Mouse (Mus musculus): Measurements from ENCODE around the gene Gm20388. TPM values are rescaled to one million over a fixed set of nuclear protein-coding genes. Genes with fewer than 3 reads are reported as not detected.
A peak's percentile ranks its signal among the peaks of the same experiment; 100 is the strongest.

The Gm20388 gene
- total RNA-seq, 2 experiments from 2014 or later = 2.2 to 7.6 TPM

- H3K4me3 ChIP-seq = no peak overlapping the region
- peak; percentile 69 to 86 for DNase-seq (ENCODE audit: low spot score in 2 of 2)
- peak overlapping the region; percentile 92 for H3K27ac ChIP-seq
- TF ChIP-seq CTCF (conservative IDR thresholded peaks at IDR 0.05) = no peak
Measured at GRCm38 (mm10) chr8:124386225-124386899, 4475.7 kb downstream of the Gm20388 start.

GRCm38 (mm10) chr8:124389495-124389894 is 4478.9 kb downstream of the Gm20388 start:
- DNase-seq (ENCODE audit: low spot score in 2 of 2) = peak; percentile 78 to 85
- no peak for TF ChIP-seq CTCF (conservative IDR thresholded peaks at IDR 0.05)
- Histone ChIP-seq H3K4me3 (peak overlapping the region; percentile 31), H3K27ac (peak overlapping the region; percentile 92)

- no peak overlapping the region for H3K4me3 ChIP-seq
- DNase-seq (ENCODE audit: low spot score in 2 of 2) = no peak
- peak overlapping the region; percentile 92 for H3K27ac ChIP-seq
- TF ChIP-seq CTCF (conservative IDR thresholded peaks at IDR 0.05) = no peak
Measured at GRCm38 (mm10) chr8:124391191-124391590, 4480.6 kb downstream of the Gm20388 start.

GRCm38 (mm10) chr8:124392271-124393012 is 4481.8 kb downstream of the Gm20388 start:
- DNase-seq (ENCODE audit: low spot score in 2 of 2) = no peak
- no peak for TF ChIP-seq CTCF (conservative IDR thresholded peaks at IDR 0.05)
- Histone ChIP-seq H3K27ac (peak overlapping the region; percentile 92), H3K4me3 (no peak overlapping the region)

GRCm38 (mm10) chr8:124393013-124393412 is 4482.4 kb downstream of the Gm20388 start:
- no peak overlapping the region for H3K4me3 ChIP-seq
- no peak for DNase-seq (ENCODE audit: low spot score in 2 of 2)
- TF ChIP-seq CTCF (conservative IDR thresholded peaks at IDR 0.05) = no peak
- H3K27ac ChIP-seq = peak overlapping the region; percentile 92

DNA sequence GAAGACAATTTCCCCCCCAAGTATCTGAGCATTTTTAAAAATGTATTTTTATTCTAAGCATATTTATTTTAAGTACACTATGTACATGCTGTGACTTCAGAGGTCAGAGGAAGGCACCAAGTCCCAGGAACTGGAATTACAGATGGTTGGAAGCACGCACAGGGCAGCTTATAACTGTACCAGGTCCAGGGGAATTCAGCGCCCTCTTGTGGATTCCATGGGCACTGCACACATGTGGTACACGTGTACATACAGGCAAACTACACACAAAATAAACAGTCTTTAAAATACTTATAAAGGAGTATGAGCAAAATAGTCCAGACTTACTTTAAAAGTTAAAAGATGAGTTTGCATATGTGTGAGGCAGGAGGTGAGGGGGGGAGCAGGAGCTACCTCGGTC is 4483.3 kb downstream of the Gm20388 start:
- no peak overlapping the region for H3K4me3 ChIP-seq
- peak overlapping the region; percentile 92; the same call in 1 of the 2 replicates for H3K27ac ChIP-seq
- TF ChIP-seq CTCF (conservative IDR thresholded peaks at IDR 0.05) = peak; percentile 76
- no peak for DNase-seq (ENCODE audit: low spot score in 2 of 2)

DNA sequence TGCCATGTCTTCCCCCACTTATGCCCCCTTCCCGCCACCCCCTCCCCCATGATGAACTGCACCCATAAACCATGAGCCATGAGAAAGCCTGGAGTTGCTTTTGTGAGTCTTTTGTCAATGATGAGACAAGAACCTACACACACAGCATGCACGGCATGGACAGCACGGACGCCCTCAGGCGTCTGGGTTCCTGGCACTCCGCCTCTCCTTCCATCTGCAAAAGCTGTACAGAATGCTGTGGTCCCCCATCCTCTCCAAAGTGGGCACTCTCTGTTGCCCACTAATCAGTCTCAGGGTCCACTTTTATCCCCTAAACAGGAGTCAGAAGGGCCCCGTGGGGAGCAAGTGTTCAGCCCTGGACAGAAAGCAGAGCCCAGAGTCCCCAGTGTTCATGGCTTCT is 4484.3 kb downstream of the Gm20388 start:
- Histone ChIP-seq H3K4me3 (no peak overlapping the region; the same call in 1 of the 2 replicates), H3K27ac (peak overlapping the region; percentile 92; the same call in 1 of the 2 replicates)
- TF ChIP-seq CTCF (conservative IDR thresholded peaks at IDR 0.05) = no peak
- DNase-seq (ENCODE audit: low spot score in 2 of 2) = no peak

Small RNAs within 50 kb of the gene (microRNA-seq; reads per million reads assigned to microRNA genes)
- 0 reads per million in 2 experiments for gene Gm22715
- gene Gm24366 = 0 reads per million in 2 experiments
- 0 to 0.18 reads per million in 2 experiments for gene Gm27530
- gene Mir1967 = 0 reads per million in 2 experiments
- 0 reads per million in 2 experiments for gene Mir6396
- gene Mir7079 = 0 to 0.55 reads per million in 2 experiments
- gene Mir7080 = 258 to 259 reads per million in 2 experiments
- gene Mir7237 = 0.32 to 0.37 reads per million in 2 experiments
- gene Mir7687 = 4.5 to 7.9 reads per million in 2 experiments

Other genes starting within 250 kb of the Gm20388 start
- 1 to 10 TPM; 6.3 to 6.7 TPM for gene Wfdc1, start 244.5 kb upstream of the Gm20388 start, total RNA-seq (2021)
- 1 to 10 TPM; 1.7 to 1.9 TPM for gene Atp2c2, start 210.8 kb upstream of the Gm20388 start, total RNA-seq (2021)
- 10 to 100 TPM; 15.2 to 15.5 TPM for gene Tldc1, start 132.4 kb upstream of the Gm20388 start, total RNA-seq (2021)
- gene Cotl1, start 70.3 kb upstream of the Gm20388 start, total RNA-seq (2021) = 100 to 1,000 TPM; 138 to 139 TPM
- 1 to 10 TPM; 7.7 to 8.4 TPM for gene Klhl36, start 48.6 kb upstream of the Gm20388 start, total RNA-seq (2021)
- 10 to 100 TPM; 93.6 to 98.1 TPM for gene Usp10, start 481 bp upstream of the Gm20388 start, total RNA-seq (2021)
- gene Crispld2, start 81.6 kb downstream of the Gm20388 start, total RNA-seq (2021) = 1 to 10 TPM; 2.0 to 2.5 TPM
- 10 to 100 TPM; 33.9 to 35.9 TPM for gene Zdhhc7, start 190.6 kb downstream of the Gm20388 start, total RNA-seq (2021)
- gene 6430548M08Rik, start 203.3 kb downstream of the Gm20388 start, total RNA-seq (2021) = 100 to 1,000 TPM; 170 to 183 TPM